Mouse (Mus musculus) MEL (cell line): ENCODE data around the gene Ttc30b. TPM values are rescaled to one million over a fixed set of nuclear protein-coding genes. Genes with fewer than 3 reads are reported as not detected.

Source experiments
- DNase-seq: peaks from one replicate; pipeline ENCODE4 v3.0.0; 2011; ENCODE audit warnings: low read depth, low spot score
- H3K27ac ChIP-seq: 2 replicates; pipeline ENCODE4 v1.5.1; 2012; ENCODE audit warnings: low read depth, mild to moderate bottlenecking, control low read depth, low read length, moderate library complexity; ENCODE audit not compliant: control insufficient read depth
- H3K27me3 ChIP-seq, 2 experiments: fragments of 150-350 bp in 1 of 2; sonication (generic) in 1 of 2; 2 replicates each; pipeline ENCODE4 v1.6.1; 2012; ENCODE audit warnings: low read length in 2 of 2, mild to moderate bottlenecking in 2 of 2, improper control_type of control experiment in 1 of 2, moderate library complexity in 1 of 2; ENCODE audit not compliant: insufficient read depth in 2 of 2, control insufficient read depth in 1 of 2
- H3K36me3 ChIP-seq, 2 experiments: 2 replicates each; pipeline ENCODE4 v1.6.1; 2012 to 2014; ENCODE audit warnings: low read length in 2 of 2, improper control_type of control experiment in 1 of 2, inconsistent platforms in 1 of 2, mild to moderate bottlenecking in 1 of 2; ENCODE audit not compliant: insufficient read depth in 2 of 2, control insufficient read depth in 1 of 2
- H3K4me1 ChIP-seq, 2 experiments: fragments of 150-350 bp in 1 of 2; sonication (generic) in 1 of 2; 2 replicates each; pipeline ENCODE4 v1.6.1; 2012; ENCODE audit warnings: low read length in 2 of 2, improper control_type of control experiment in 1 of 2, mild to moderate bottlenecking in 1 of 2; ENCODE audit not compliant: insufficient read depth in 2 of 2, control insufficient read depth in 1 of 2
- H3K4me3 ChIP-seq, 2 experiments: fragments of 150-350 bp in 1 of 2; sonication (generic) in 1 of 2; 2 replicates each; pipeline ENCODE4 v1.5.1; 2012; ENCODE audit warnings: low read depth in 2 of 2, low read length in 2 of 2, mild to moderate bottlenecking in 2 of 2, moderate library complexity in 2 of 2, control low read depth in 1 of 2, improper control_type of control experiment in 1 of 2; ENCODE audit not compliant: control insufficient read depth in 1 of 2, insufficient read depth in 1 of 2
- H3K79me2 ChIP-seq: 2 replicates; pipeline ENCODE4 v1.6.1; 2012; ENCODE audit warnings: mild to moderate bottlenecking, low read length, moderate library complexity; ENCODE audit not compliant: control insufficient read depth, poor library complexity, insufficient read depth
- H3K9ac ChIP-seq: 2 replicates; pipeline ENCODE4 v1.6.1; 2012; ENCODE audit warnings: low read depth, mild to moderate bottlenecking, control low read depth, low read length, moderate library complexity; ENCODE audit not compliant: control insufficient read depth, poor library complexity, severe bottlenecking
- H3K9me3 ChIP-seq: fragments of 150-350 bp; sonication (generic); replicated peaks from 2 replicates; pipeline ENCODE4 v1.6.1; 2012; ENCODE audit warnings: mild to moderate bottlenecking, low read length, improper control_type of control experiment, moderate library complexity; ENCODE audit not compliant: insufficient read depth
- CHD2 ChIP-seq: IDR thresholded peaks from 2 replicates; pipeline ENCODE4 v1.6.1; 2011; ENCODE audit warnings: low read length, improper control_type of control experiment
- ELF1 ChIP-seq: IDR thresholded peaks from 2 replicates; pipeline ENCODE4 v1.6.1; 2014; ENCODE audit warnings: low read depth, mild to moderate bottlenecking, inconsistent platforms, low read length, improper control_type of control experiment, moderate library complexity
- ETS1 ChIP-seq: IDR thresholded peaks from 2 replicates; pipeline ENCODE4 v1.6.1; 2012; ENCODE audit warnings: low read depth, mild to moderate bottlenecking, inconsistent platforms, low read length, improper control_type of control experiment, moderate library complexity
- GATA1 ChIP-seq: IDR thresholded peaks from 2 replicates; pipeline ENCODE4 v1.6.1; 2011; ENCODE audit warnings: low read depth, low read length, improper control_type of control experiment
- KAT2A ChIP-seq: conservative IDR thresholded peaks from 2 replicates; pipeline ENCODE4 v1.6.1; 2012; ENCODE audit warnings: low read depth, low read length, improper control_type of control experiment, inconsistent platforms
- MAX ChIP-seq: IDR thresholded peaks from 2 replicates; pipeline ENCODE4 v1.6.1; 2011; ENCODE audit warnings: low read length, improper control_type of control experiment
- MEF2A ChIP-seq: IDR thresholded peaks from 2 replicates; pipeline ENCODE4 v1.6.1; 2014; ENCODE audit warnings: low read depth, mild to moderate bottlenecking, inconsistent platforms, low read length, improper control_type of control experiment; ENCODE audit not compliant: poor library complexity, insufficient replicate concordance, severe bottlenecking; ENCODE audit errors: extremely low read depth
- MYB ChIP-seq: IDR thresholded peaks from 2 replicates; pipeline ENCODE4 v1.6.1; 2011; ENCODE audit warnings: mild to moderate bottlenecking, low read depth, low read length, improper control_type of control experiment
- MYC ChIP-seq: IDR thresholded peaks from 2 replicates; pipeline ENCODE4 v1.6.1; 2011; ENCODE audit warnings: low read depth, mild to moderate bottlenecking, low read length, improper control_type of control experiment, moderate library complexity
- NRF1 ChIP-seq: IDR thresholded peaks from 2 replicates; pipeline ENCODE4 v1.6.1; 2014; ENCODE audit warnings: low read depth, mild to moderate bottlenecking, inconsistent platforms, low read length, improper control_type of control experiment, moderate library complexity; ENCODE audit not compliant: poor library complexity, insufficient read depth, severe bottlenecking
- POLR2AphosphoS2 ChIP-seq: IDR thresholded peaks from 2 replicates; pipeline ENCODE4 v1.6.1; 2011; ENCODE audit warnings: low read length, improper control_type of control experiment
- SMC3 ChIP-seq: IDR thresholded peaks from 2 replicates; pipeline ENCODE4 v1.6.1; 2011; ENCODE audit warnings: low read depth, low read length, improper control_type of control experiment
- TCF12 ChIP-seq: IDR thresholded peaks from 2 replicates; pipeline ENCODE4 v1.6.1; 2014; ENCODE audit warnings: low read depth, mild to moderate bottlenecking, inconsistent platforms, low read length, improper control_type of control experiment, moderate library complexity
- USF2 ChIP-seq, 2 experiments: IDR thresholded peaks; 2 replicates each; pipeline ENCODE4 v1.6.1; 2011 to 2012; ENCODE audit warnings: improper control_type of control experiment in 2 of 2, low read length in 2 of 2, borderline replicate concordance in 1 of 2, inconsistent platforms in 1 of 2, low read depth in 1 of 2, mild to moderate bottlenecking in 1 of 2; ENCODE audit not compliant: insufficient read depth in 1 of 2
- ZKSCAN1 ChIP-seq: IDR thresholded peaks from 2 replicates; pipeline ENCODE4 v1.6.1; 2012; ENCODE audit warnings: low read depth, mild to moderate bottlenecking, inconsistent platforms, low read length, improper control_type of control experiment, moderate library complexity
- polyA plus RNA-seq, 2 experiments: library from polyadenylated mRNA; stranded (reverse) in 1 of 2; unstranded in 1 of 2; fragments of >175 nt in 1 of 2; fragments of >200 nt in 1 of 2; gene quantifications; 2 replicates each; pipeline versions ENCODE4 v1.2.1 to v1.2.4; 2012; ENCODE audit warnings: low replicate concordance in 2 of 2, low read depth in 1 of 2; ENCODE audit not compliant: insufficient read length in 2 of 2, insufficient read depth in 1 of 2, missing spikeins in 1 of 2
- total RNA-seq: library from RNA; depleted of rRNA; stranded (reverse); fragments of 300-350 nt; gene quantifications from 2 replicates; pipeline ENCODE4 v1.2.3, GENCODE M21; 2012

The Ttc30b gene
- total and polyA plus RNA-seq, 3 experiments: not detected

- Histone ChIP-seq H3K79me2 (no peaks in the 10 kb centered on the region), H3K4me3 (peak overlapping the region in 1 of 2 experiments; percentile 61; a peak in 1 of 4 replicates), H3K36me3 (no peaks in the 10 kb centered on the region), H3K27me3 (no peaks in the 10 kb centered on the region; a peak in 1 of 4 replicates), H3K27ac (no peak overlapping the region), H3K4me1 (no peaks in the 10 kb centered on the region; a peak in 1 of 4 replicates), H3K9ac (no peak overlapping the region; the same call in 1 of the 2 replicates), H3K9me3 (no peaks in the 10 kb centered on the region)
- no peak for DNase-seq
- no peak for TF ChIP-seq SMC3
- TF ChIP-seq MYB: no peak
- TF ChIP-seq MEF2A: no peak
- no peak for TF ChIP-seq USF2 (IDR thresholded peaks at IDR 0.05; ENCODE audit: borderline replicate concordance in 1 of 2, insufficient read depth in 1 of 2, low read depth in 1 of 2, low read length in 2 of 2)
- no peak for TF ChIP-seq ZKSCAN1
- no peak for TF ChIP-seq CHD2
- no peak for TF ChIP-seq POLR2AphosphoS2
- no peak for TF ChIP-seq TCF12
- no peak for TF ChIP-seq ETS1
- TF ChIP-seq GATA1: no peak
- TF ChIP-seq MAX: no peak
- no peak for TF ChIP-seq ELF1
- no peak for TF ChIP-seq KAT2A
- no peak for TF ChIP-seq MYC
Observed at GRCm38 (mm10) chr2:75963211-75963840, 24.9 kb upstream of the Ttc30b start.

DNA sequence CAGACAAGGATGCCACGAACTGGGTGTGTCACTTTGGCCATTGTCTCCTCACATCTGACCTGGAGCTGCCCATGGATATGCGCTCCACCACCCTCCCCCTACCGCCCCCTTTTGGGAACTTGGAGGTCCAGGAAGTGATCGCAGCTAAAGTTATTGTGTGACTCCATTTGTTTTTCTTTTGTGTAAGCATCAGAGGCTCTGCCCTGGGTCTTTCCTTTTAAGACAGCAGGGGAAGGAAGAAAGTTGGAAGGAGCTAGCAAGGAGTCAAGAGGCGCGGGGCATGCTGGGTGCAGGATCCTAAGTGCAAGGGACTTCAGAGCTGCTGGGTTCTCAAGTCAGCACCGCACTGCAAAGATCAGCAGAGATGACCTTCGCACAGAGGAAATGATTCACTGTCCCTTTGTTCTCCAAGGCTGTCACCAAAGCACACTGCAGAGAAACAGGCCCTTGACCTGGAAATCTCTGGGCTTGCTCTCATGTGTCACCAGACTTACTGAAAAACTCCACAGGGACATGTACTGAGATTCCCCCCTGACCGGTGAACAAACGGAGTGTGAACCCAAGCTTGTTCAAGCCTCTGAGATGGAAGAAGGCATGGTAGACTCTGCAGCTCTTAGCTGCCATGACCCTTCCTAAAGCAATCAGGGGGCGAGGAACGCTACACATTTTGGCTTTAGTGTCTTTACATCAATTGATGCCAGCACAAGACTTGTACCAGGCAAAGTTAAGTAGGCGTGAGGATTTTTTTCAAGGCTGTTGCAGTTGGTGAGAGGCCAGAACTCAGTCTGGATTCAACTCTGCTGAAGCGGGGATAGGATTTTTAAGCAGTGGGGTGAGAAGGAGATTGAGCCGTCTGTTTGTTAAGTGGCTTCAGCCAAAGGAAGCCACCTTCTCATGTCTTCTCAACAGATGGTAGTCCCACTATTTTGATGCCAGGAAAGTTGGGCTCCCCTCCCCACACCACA, 22.3 kb upstream of the Ttc30b start:
- H3K4me3 ChIP-seq: no peak overlapping the region
- DNase-seq: no peak

More for the DNA sequence above, 22.3 kb upstream of the Ttc30b start:
- Histone ChIP-seq H3K27ac (no peak overlapping the region), H3K9ac (no peak overlapping the region), H3K27me3 (peaks cover 0 to under 1% of the 10 kb centered on the region in 2 experiments; a peak in 1 of 4 replicates), H3K36me3 (no peaks in the 10 kb centered on the region), H3K79me2 (no peaks in the 10 kb centered on the region), H3K9me3 (no peaks in the 10 kb centered on the region), H3K4me1 (no peaks in the 10 kb centered on the region; a peak in 1 of 4 replicates)
- TF ChIP-seq NRF1: no peak
